Mouse (Mus musculus) CH12.LX (cell line): Measurements from ENCODE around the gene Gm4869.

ENCODE experiments used
- BHLHE40 ChIP-seq: IDR thresholded peaks from 2 replicates; pipeline ENCODE4 v1.6.1; 2011; ENCODE audit warnings: mild to moderate bottlenecking, low read depth, low read length, improper control_type of control experiment
- CHD2 ChIP-seq: IDR thresholded peaks from 2 replicates; pipeline ENCODE4 v1.6.1; 2011; ENCODE audit warnings: low read length, improper control_type of control experiment
- CTCF ChIP-seq, 2 experiments: IDR thresholded peaks in 1 of 2; conservative IDR thresholded peaks in 1 of 2; 2 replicates each; pipeline ENCODE4 v1.5.1; 2011 to 2012; ENCODE audit warnings: low read depth in 2 of 2, low read length in 2 of 2, improper control_type of control experiment in 1 of 2, inconsistent platforms in 1 of 2, mild to moderate bottlenecking in 1 of 2, moderate library complexity in 1 of 2
- GABPA ChIP-seq: IDR thresholded peaks from 2 replicates; pipeline ENCODE4 v1.6.1; 2012; ENCODE audit warnings: low read depth, low read length, improper control_type of control experiment, inconsistent platforms; ENCODE audit not compliant: insufficient replicate concordance
- JUND ChIP-seq: conservative IDR thresholded peaks from 2 replicates; pipeline ENCODE4 v1.6.1; 2011; ENCODE audit warnings: low read depth, low read length, improper control_type of control experiment
- MAZ ChIP-seq: IDR thresholded peaks from 2 replicates; pipeline ENCODE4 v1.6.1; 2012; ENCODE audit warnings: low read depth, mild to moderate bottlenecking, inconsistent platforms, low read length, improper control_type of control experiment, moderate library complexity
- ZC3H11A ChIP-seq: IDR thresholded peaks from 2 replicates; pipeline ENCODE4 v1.6.1; 2012; ENCODE audit warnings: low read depth, mild to moderate bottlenecking, inconsistent platforms, low read length, improper control_type of control experiment

DNA sequence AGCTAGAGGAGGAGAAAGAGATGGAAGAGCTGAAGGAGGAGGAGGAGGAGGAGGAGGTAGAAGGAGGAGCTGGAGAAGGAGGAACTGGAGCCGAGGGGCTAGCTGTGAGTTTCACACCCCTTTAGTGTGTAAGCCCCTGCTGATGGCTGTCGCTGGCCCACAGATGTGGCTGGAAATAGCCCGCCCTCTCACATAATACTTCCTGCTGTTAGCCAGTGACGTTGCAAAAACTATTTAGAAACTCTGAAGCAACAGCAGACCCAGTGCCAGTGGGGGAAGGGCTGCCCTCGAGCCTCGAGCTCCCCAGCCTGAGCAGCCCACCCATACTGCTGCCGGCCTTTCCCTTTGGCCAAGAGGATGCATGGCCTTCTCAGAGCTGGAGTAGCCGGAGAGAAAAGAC, 63.2 kb downstream of the Gm4869 start:
- no peak for TF ChIP-seq MAZ
- TF ChIP-seq ZC3H11A, result no peak
- TF ChIP-seq CTCF (conservative IDR thresholded peaks at IDR 0.05 in 1 of 2, IDR thresholded peaks at IDR 0.05 in 1 of 2; ENCODE audit: low read depth in 2 of 2, low read length in 2 of 2), result no peak
- TF ChIP-seq CHD2, result peak; percentile 65; the same call in 1 of the 2 replicates
- TF ChIP-seq GABPA, result no peak
- TF ChIP-seq BHLHE40, result 0 out of 2 replicates have a peak, but pooled peaks have one; percentile 6
- no peak for TF ChIP-seq JUND
